In genomic region chr17:27671720-27672119, GRCm38 (mm10) we compare ENCODE assay signal across 1 mouse cellular context.
TF ChIP-seq lines count a peak whose summit lies in the region.

No protein-coding gene starts in this region.

TF ChIP-seq in ES-E14, 5 proteins besides CTCF, POLR2A, EP300 and RAD21 (continued from another document):
- no peak for TF ChIP-seq HCFC1 (IDR thresholded peaks at IDR 0.05; ENCODE audit: borderline replicate concordance, insufficient read depth, low read length)
- TF ChIP-seq CHD2 (IDR thresholded peaks at IDR 0.05; ENCODE audit: low read depth, low read length), result no peak
- TF ChIP-seq ZNF384 (IDR thresholded peaks at IDR 0.05; ENCODE audit: low read depth, low read length), result no peak
TF ChIP-seq in ES-E14: peak in this region for 0.
